Mouse (Mus musculus) midbrain, embryonic 14.5 days (tissue): ENCODE data around the gene Stpg2. TPM values are rescaled to one million over a fixed set of nuclear protein-coding genes. Genes with fewer than 3 reads are reported as not detected.

Source experiments
- ATAC-seq: fragments of 200-750 bp; cut with Nextera tagmentation; 2 replicates; pipeline ENCODE4 v1.8.0; 2017; ENCODE audit warnings: moderate number of reproducible peaks, moderate library complexity; ENCODE audit not compliant: low FRiP score, low TSS enrichment
- DNase-seq: peaks from one replicate; pipeline ENCODE4 v3.0.0-alpha.2; 2015
- H3K27ac ChIP-seq: fragments of 300-500 bp; sonication (generic); replicated peaks from 2 replicates; pipeline ENCODE4 v1.5.1; 2014; ENCODE audit warnings: mild to moderate bottlenecking, low read depth, low read length, moderate library complexity
- H3K27me3 ChIP-seq: fragments of 300-500 bp; sonication (generic); 2 replicates; pipeline ENCODE4 v1.6.1; 2014; ENCODE audit warnings: low read length, control low read depth, mixed read lengths; ENCODE audit not compliant: control insufficient read depth, insufficient read depth
- H3K36me3 ChIP-seq: fragments of 300-500 bp; sonication (generic); 2 replicates; pipeline ENCODE4 v1.6.1; 2014; ENCODE audit warnings: low read length, control low read depth; ENCODE audit not compliant: control insufficient read depth, insufficient read depth
- H3K4me1 ChIP-seq: fragments of 300-500 bp; sonication (generic); 2 replicates; pipeline ENCODE4 v1.6.1; 2014; ENCODE audit warnings: mild to moderate bottlenecking, antibody characterized with exemption, low read length, control low read depth; ENCODE audit not compliant: control insufficient read depth, insufficient read depth
- H3K4me2 ChIP-seq: fragments of 300-500 bp; sonication (generic); 2 replicates; pipeline ENCODE4 v1.6.1; 2014; ENCODE audit warnings: mild to moderate bottlenecking, low read length, moderate library complexity
- H3K4me3 ChIP-seq: fragments of 300-500 bp; sonication (generic); replicated peaks from 2 replicates; pipeline ENCODE4 v1.5.1; 2014; ENCODE audit warnings: low read depth, low read length
- H3K9ac ChIP-seq: fragments of 300-500 bp; sonication (generic); replicated peaks from 2 replicates; pipeline ENCODE4 v1.6.1; 2014; ENCODE audit warnings: mild to moderate bottlenecking, low read length, moderate library complexity
- H3K9me3 ChIP-seq: fragments of 300-500 bp; sonication (generic); 2 replicates; pipeline ENCODE4 v1.6.1; 2016; ENCODE audit warnings: low read length, control low read depth, mixed read lengths; ENCODE audit not compliant: control insufficient read depth
- WGBS: fragments of 180-500 bp; shearing (Covaris S2); extraction: QIAGEN DNeasy Blood & Tissue Kit; methylation state at CpG from one replicate; pipeline ENCODE4 v1.1.7; 2014; 5-methylcytosine and 5-hydroxymethylcytosine counted together
- polyA plus RNA-seq: library from polyadenylated mRNA; unstranded; fragments of >200 nt; fragmentation: Nextera tagmentation; extraction: Ambion mirVana; gene quantifications from 2 replicates; pipeline ENCODE4 v1.2.1, GENCODE M21; 2014

Gene Stpg2
- polyA plus RNA-seq, 1 experiment from 2014 or later, result 0.20 TPM

GRCm38 (mm10) chr3:139308078-139308809 lies 102.8 kb downstream of the Stpg2 start:
- no peak overlapping the region for H3K4me3 ChIP-seq
- no peaks in the 10 kb centered on the region for H3K9me3 ChIP-seq
- no peak for DNase-seq
- WGBS, result 51% methylated on average over 7 of the region's 7 CpGs
- no peaks in the 10 kb centered on the region for H3K36me3 ChIP-seq
- H3K4me1 ChIP-seq, result no peaks in the 10 kb centered on the region
- no peak overlapping the region for H3K27ac ChIP-seq
- H3K9ac ChIP-seq, result no peak overlapping the region
- no peak overlapping the region for H3K4me2 ChIP-seq
- ATAC-seq, result no peak
- no peaks in the 10 kb centered on the region for H3K27me3 ChIP-seq

- ATAC-seq, result no peak
- H3K4me2 ChIP-seq, result no peak overlapping the region
These were observed 106.2 kb downstream of the Stpg2 start for GRCm38 (mm10) chr3:139311721-139312120.

DNA sequence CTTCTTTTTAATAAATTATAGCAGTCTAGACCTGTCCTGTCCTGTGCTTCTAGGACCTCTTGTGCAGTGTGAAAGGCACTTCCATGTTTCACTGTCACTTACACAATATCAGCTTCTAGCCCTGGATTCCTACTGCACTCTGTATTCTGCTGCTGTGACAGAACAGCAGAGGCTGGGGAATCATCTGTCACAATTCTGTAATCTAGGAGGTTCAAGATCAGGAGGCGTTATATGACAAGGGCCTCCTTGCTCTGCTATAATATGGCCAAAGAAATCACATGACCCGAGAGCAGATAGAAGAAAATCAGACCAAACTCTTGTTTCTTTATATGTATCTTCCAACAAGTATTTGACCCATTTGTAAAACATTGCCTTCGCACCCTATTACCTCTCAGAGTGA lies 175.0 kb downstream of the Stpg2 start:
- 91% methylated on average over 3 of the region's 3 CpGs for whole genome bisulfite sequencing
- ATAC-seq (no peak), DNase-seq (no peak)
- Histone ChIP-seq H3K27ac (no peak overlapping the region), H3K36me3 (no peaks in the 10 kb centered on the region), H3K27me3 (no peaks in the 10 kb centered on the region), H3K9ac (no peak overlapping the region), H3K4me1 (no peaks in the 10 kb centered on the region), H3K9me3 (no peaks in the 10 kb centered on the region), H3K4me3 (no peak overlapping the region), H3K4me2 (no peak overlapping the region)

More at GRCm38 (mm10) chr3:139311721-139312120, 106.2 kb downstream of the Stpg2 start:
- WGBS, result 94% methylated on average over 2 of the region's 2 CpGs
- H3K27me3 ChIP-seq, result no peaks in the 10 kb centered on the region
- no peaks in the 10 kb centered on the region for H3K9me3 ChIP-seq
- no peaks in the 10 kb centered on the region for H3K36me3 ChIP-seq
- no peak overlapping the region for H3K9ac ChIP-seq
- no peak overlapping the region for H3K4me3 ChIP-seq
- no peak overlapping the region for H3K27ac ChIP-seq
- no peak for DNase-seq
- H3K4me1 ChIP-seq, result no peaks in the 10 kb centered on the region

GRCm38 (mm10) chr3:139397077-139397865 lies 191.8 kb downstream of the Stpg2 start:
- Histone ChIP-seq H3K36me3 (no peaks in the 10 kb centered on the region), H3K9me3 (peaks cover 7% of the 10 kb centered on the region; the same call in 1 of the 2 replicates), H3K27ac (no peak overlapping the region), H3K4me1 (no peaks in the 10 kb centered on the region), H3K27me3 (no peaks in the 10 kb centered on the region), H3K4me2 (peak overlapping the region; percentile 7; the same call in 1 of the 2 replicates), H3K4me3 (no peak overlapping the region), H3K9ac (no peak overlapping the region)
- 32% methylated on average over 9 of the region's 9 CpGs for WGBS
- peak; percentile 51 for DNase-seq
- ATAC-seq, result peak; percentile 60; the same call in 1 of the 2 replicates

GRCm38 (mm10) chr3:139404673-139405072 lies 199.2 kb downstream of the Stpg2 start:
- 95% methylated on average over 3 of the region's 3 CpGs for WGBS
- no peaks in the 10 kb centered on the region for H3K9me3 ChIP-seq
- H3K4me3 ChIP-seq, result no peak overlapping the region
- no peaks in the 10 kb centered on the region for H3K27me3 ChIP-seq
- no peaks in the 10 kb centered on the region for H3K4me1 ChIP-seq
- H3K27ac ChIP-seq, result no peak overlapping the region
- no peak overlapping the region for H3K9ac ChIP-seq
- DNase-seq (no peak), ATAC-seq (no peak)
- H3K4me2 ChIP-seq, result no peak overlapping the region
- no peaks in the 10 kb centered on the region for H3K36me3 ChIP-seq

GRCm38 (mm10) chr3:139419142-139419541 lies 213.6 kb downstream of the Stpg2 start:
- no peaks in the 10 kb centered on the region for H3K9me3 ChIP-seq
- H3K27me3 ChIP-seq, result no peaks in the 10 kb centered on the region
- no peak overlapping the region for H3K27ac ChIP-seq
- H3K4me1 ChIP-seq, result no peaks in the 10 kb centered on the region
- DNase-seq (no peak), ATAC-seq (no peak)
- 81% methylated on average over 5 of the region's 5 CpGs for WGBS
- H3K4me2 ChIP-seq, result no peak overlapping the region
- H3K36me3 ChIP-seq, result no peaks in the 10 kb centered on the region
- no peak overlapping the region for H3K4me3 ChIP-seq
- no peak overlapping the region for H3K9ac ChIP-seq

- ATAC-seq (no peak), DNase-seq (no peak)
- Histone ChIP-seq H3K4me2 (no peak overlapping the region), H3K9ac (no peak overlapping the region), H3K27ac (no peak overlapping the region), H3K36me3 (no peaks in the 10 kb centered on the region), H3K27me3 (no peaks in the 10 kb centered on the region), H3K9me3 (no peaks in the 10 kb centered on the region), H3K4me3 (no peak overlapping the region), H3K4me1 (no peaks in the 10 kb centered on the region)
- WGBS, result 90% methylated on average over 7 of the region's 7 CpGs
These were observed 236.7 kb downstream of the Stpg2 start for GRCm38 (mm10) chr3:139442170-139442569.

DNA sequence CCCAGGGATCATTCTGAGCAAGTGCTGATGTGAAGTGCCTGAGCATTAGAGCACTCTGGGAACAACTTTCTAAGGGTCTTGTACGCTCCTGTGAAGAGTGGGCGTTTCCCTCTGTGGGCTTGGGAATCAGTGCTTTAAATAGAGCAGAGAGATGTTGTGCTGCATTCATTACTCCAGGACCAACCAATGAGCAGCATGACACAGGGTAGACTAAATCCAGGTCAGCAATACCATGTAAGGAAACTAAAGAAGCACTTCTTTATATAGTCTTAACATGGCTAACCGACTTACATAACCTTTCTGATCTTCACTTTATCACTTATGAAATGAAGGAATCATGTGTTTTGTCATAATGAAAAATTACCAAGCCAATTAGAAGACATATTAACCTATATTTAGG lies 290.4 kb downstream of the Stpg2 start:
- 68% methylated on average over 3 of the region's 3 CpGs for WGBS
- H3K27me3 ChIP-seq, result no peaks in the 10 kb centered on the region
- H3K9me3 ChIP-seq, result no peaks in the 10 kb centered on the region
- H3K4me2 ChIP-seq, result no peak overlapping the region
- no peak overlapping the region for H3K9ac ChIP-seq
- no peak overlapping the region for H3K27ac ChIP-seq
- ATAC-seq, result no peak
- H3K36me3 ChIP-seq, result no peaks in the 10 kb centered on the region
- DNase-seq, result no peak
- no peak overlapping the region for H3K4me3 ChIP-seq
- no peaks in the 10 kb centered on the region for H3K4me1 ChIP-seq
